Mouse (Mus musculus): Measurements from ENCODE around the gene Dhrs3.

GRCm38 (mm10) chr4:144947738-144948390 lies 55.2 kb downstream of the Dhrs3 start:
- TF ChIP-seq USF1 (IDR thresholded peaks at IDR 0.05; ENCODE audit: low read depth, low read length) (no peak), CTCF (conservative IDR thresholded peaks at IDR 0.05 in 1 of 2, IDR thresholded peaks at IDR 0.05 in 1 of 2; ENCODE audit: low read depth in 2 of 2, low read length in 2 of 2) (no peak), CHD2 (IDR thresholded peaks at IDR 0.05; ENCODE audit: low read length) (no peak), JUND (conservative IDR thresholded peaks at IDR 0.05; ENCODE audit: low read depth, low read length) (no peak), ZNF384 (IDR thresholded peaks at IDR 0.05; ENCODE audit: low read depth, low read length) (no peak), TCF12 (IDR thresholded peaks at IDR 0.05; ENCODE audit: low read depth, low read length) (no peak), POLR2A (IDR thresholded peaks at IDR 0.05; ENCODE audit: low read depth, low read length) (no peak), CHD1 (IDR thresholded peaks at IDR 0.05; ENCODE audit: low read depth, low read length) (no peak), RCOR1 (conservative IDR thresholded peaks at IDR 0.05; ENCODE audit: low read depth, low read length) (no peak), KAT2A (IDR thresholded peaks at IDR 0.05; ENCODE audit: insufficient replicate concordance, low read length) (no peak)
